Mouse (Mus musculus): ENCODE results near the gene Tssc4.

The Tssc4 gene

GRCm38 (mm10) chr7:143069751-143070400 is 827 bp downstream of the Tssc4 start:
- peaks cover 3% of the 10 kb centered on the region for H3K36me3 ChIP-seq (ENCODE audit: control insufficient read depth, insufficient read depth, low read length, poor library complexity, severe bottlenecking)
- DNase-seq (ENCODE audit: low read depth, low spot score): no peak
- H3K27me3 ChIP-seq (ENCODE audit: control insufficient read depth, insufficient read depth, low read length, poor library complexity, severe bottlenecking): no peaks in the 10 kb centered on the region

- no peaks in the 10 kb centered on the region; the same call in 1 of the 2 replicates for H3K36me3 ChIP-seq (ENCODE audit: control insufficient read depth, insufficient read depth, low read length, poor library complexity, severe bottlenecking)
- H3K27me3 ChIP-seq (ENCODE audit: control insufficient read depth, insufficient read depth, low read length, poor library complexity, severe bottlenecking): no peaks in the 10 kb centered on the region
- no peak for DNase-seq (ENCODE audit: low read depth, low spot score)
Measured at GRCm38 (mm10) chr7:143070506-143071070, 1.5 kb downstream of the Tssc4 start.

- no peaks in the 10 kb centered on the region for H3K27me3 ChIP-seq (ENCODE audit: control insufficient read depth, insufficient read depth, low read length, poor library complexity, severe bottlenecking)
- no peak for DNase-seq (ENCODE audit: low read depth, low spot score)
- no peaks in the 10 kb centered on the region; the same call in 1 of the 2 replicates for H3K36me3 ChIP-seq (ENCODE audit: control insufficient read depth, insufficient read depth, low read length, poor library complexity, severe bottlenecking)
Measured at GRCm38 (mm10) chr7:143072605-143073004, 3.6 kb downstream of the Tssc4 start.

GRCm38 (mm10) chr7:143073086-143073485 is 4.0 kb downstream of the Tssc4 start:
- DNase-seq (ENCODE audit: low read depth, low spot score): peak; percentile 76
- H3K27me3 ChIP-seq (ENCODE audit: control insufficient read depth, insufficient read depth, low read length, poor library complexity, severe bottlenecking): no peaks in the 10 kb centered on the region
- no peaks in the 10 kb centered on the region; the same call in 1 of the 2 replicates for H3K36me3 ChIP-seq (ENCODE audit: control insufficient read depth, insufficient read depth, low read length, poor library complexity, severe bottlenecking)

GRCm38 (mm10) chr7:143075394-143075793 is 6.3 kb downstream of the Tssc4 start:
- H3K27me3 ChIP-seq (ENCODE audit: control insufficient read depth, insufficient read depth, low read length, poor library complexity, severe bottlenecking): no peaks in the 10 kb centered on the region
- DNase-seq (ENCODE audit: low read depth, low spot score): no peak
- no peaks in the 10 kb centered on the region; the same call in 1 of the 2 replicates for H3K36me3 ChIP-seq (ENCODE audit: control insufficient read depth, insufficient read depth, low read length, poor library complexity, severe bottlenecking)

- DNase-seq (ENCODE audit: low read depth, low spot score): no peak
- Histone ChIP-seq H3K36me3 (ENCODE audit: control insufficient read depth, insufficient read depth, low read length, poor library complexity, severe bottlenecking) (no peaks in the 10 kb centered on the region; the same call in 1 of the 2 replicates), H3K27me3 (ENCODE audit: control insufficient read depth, insufficient read depth, low read length, poor library complexity, severe bottlenecking) (no peaks in the 10 kb centered on the region)
Measured at GRCm38 (mm10) chr7:143077351-143077750, 8.3 kb downstream of the Tssc4 start.

- H3K36me3 ChIP-seq (ENCODE audit: control insufficient read depth, insufficient read depth, low read length, poor library complexity, severe bottlenecking): no peaks in the 10 kb centered on the region
- no peaks in the 10 kb centered on the region for H3K27me3 ChIP-seq (ENCODE audit: control insufficient read depth, insufficient read depth, low read length, poor library complexity, severe bottlenecking)
- DNase-seq (ENCODE audit: low read depth, low spot score): no peak
Measured at GRCm38 (mm10) chr7:143082024-143082423, 13.0 kb downstream of the Tssc4 start.

- no peak for DNase-seq (ENCODE audit: low read depth, low spot score)
- no peaks in the 10 kb centered on the region for H3K36me3 ChIP-seq (ENCODE audit: control insufficient read depth, insufficient read depth, low read length, poor library complexity, severe bottlenecking)
Measured at GRCm38 (mm10) chr7:143083708-143084107, 14.7 kb downstream of the Tssc4 start.

GRCm38 (mm10) chr7:143086366-143086765 is 17.3 kb downstream of the Tssc4 start:
- Histone ChIP-seq H3K27me3 (ENCODE audit: control insufficient read depth, insufficient read depth, low read length, poor library complexity, severe bottlenecking) (no peaks in the 10 kb centered on the region), H3K36me3 (ENCODE audit: control insufficient read depth, insufficient read depth, low read length, poor library complexity, severe bottlenecking) (no peaks in the 10 kb centered on the region)
- peak; percentile 81 for DNase-seq (ENCODE audit: low read depth, low spot score)

More at GRCm38 (mm10) chr7:143083708-143084107, 14.7 kb downstream of the Tssc4 start:
- no peaks in the 10 kb centered on the region for H3K27me3 ChIP-seq (ENCODE audit: control insufficient read depth, insufficient read depth, low read length, poor library complexity, severe bottlenecking)

GRCm38 (mm10) chr7:143087070-143087579 is 18.1 kb downstream of the Tssc4 start:
- DNase-seq (ENCODE audit: low read depth, low spot score): peak; percentile 26
- Histone ChIP-seq H3K27me3 (ENCODE audit: control insufficient read depth, insufficient read depth, low read length, poor library complexity, severe bottlenecking) (no peaks in the 10 kb centered on the region), H3K36me3 (ENCODE audit: control insufficient read depth, insufficient read depth, low read length, poor library complexity, severe bottlenecking) (no peaks in the 10 kb centered on the region)

GRCm38 (mm10) chr7:143093847-143094246 is 24.8 kb downstream of the Tssc4 start:
- no peaks in the 10 kb centered on the region for H3K27me3 ChIP-seq (ENCODE audit: control insufficient read depth, insufficient read depth, low read length, poor library complexity, severe bottlenecking)
- no peak for DNase-seq (ENCODE audit: low read depth, low spot score)
- no peaks in the 10 kb centered on the region for H3K36me3 ChIP-seq (ENCODE audit: control insufficient read depth, insufficient read depth, low read length, poor library complexity, severe bottlenecking)

- no peaks in the 10 kb centered on the region for H3K36me3 ChIP-seq (ENCODE audit: control insufficient read depth, insufficient read depth, low read length, poor library complexity, severe bottlenecking)
- H3K27me3 ChIP-seq (ENCODE audit: control insufficient read depth, insufficient read depth, low read length, poor library complexity, severe bottlenecking): no peaks in the 10 kb centered on the region
Measured at GRCm38 (mm10) chr7:143094592-143095553, 25.8 kb downstream of the Tssc4 start, which contains the start of gene Trpm5. Gene Trpm5 (minus strand): TSS chr7:143094642.

GRCm38 (mm10) chr7:143095554-143095907 is 26.5 kb downstream of the Tssc4 start:
- no peaks in the 10 kb centered on the region for H3K36me3 ChIP-seq (ENCODE audit: control insufficient read depth, insufficient read depth, low read length, poor library complexity, severe bottlenecking)
- no peak for DNase-seq (ENCODE audit: low read depth, low spot score)
- H3K27me3 ChIP-seq (ENCODE audit: control insufficient read depth, insufficient read depth, low read length, poor library complexity, severe bottlenecking): no peaks in the 10 kb centered on the region

More at GRCm38 (mm10) chr7:143094592-143095553, 25.8 kb downstream of the Tssc4 start, which contains the start of gene Trpm5:
- peak; percentile 62 for DNase-seq (ENCODE audit: low read depth, low spot score)

GRCm38 (mm10) chr7:143100759-143101158 is 31.7 kb downstream of the Tssc4 start:
- no peak for DNase-seq (ENCODE audit: low read depth, low spot score)
- no peaks in the 10 kb centered on the region for H3K27me3 ChIP-seq (ENCODE audit: control insufficient read depth, insufficient read depth, low read length, poor library complexity, severe bottlenecking)
- no peaks in the 10 kb centered on the region for H3K36me3 ChIP-seq (ENCODE audit: control insufficient read depth, insufficient read depth, low read length, poor library complexity, severe bottlenecking)

Measured in splenic B cell, adult 2 months (primary cell).